Mouse (Mus musculus) midbrain, embryonic 12.5 days (tissue): ENCODE measurements around the gene Cox6a1. TPM values are rescaled to one million over a fixed set of nuclear protein-coding genes. Genes with fewer than 3 reads are reported as not detected.
A peak's percentile ranks its signal among the peaks of the same experiment; 100 is the strongest.
"Not testable (repeated sequence)": the region's sequence is repeated elsewhere in the genome, so short reads cannot be mapped to it uniquely, and the experiment has no call there.

Source experiments
- ATAC-seq: fragments of 200-750 bp; cut with Nextera tagmentation; 2 replicates; pipeline ENCODE4 v1.8.0; 2017; ENCODE audit warnings: low read depth, moderate TSS enrichment, moderate library complexity; ENCODE audit not compliant: low FRiP score
- H3K27ac ChIP-seq: fragments of 300-500 bp; sonication (generic); replicated peaks from 2 replicates; pipeline ENCODE4 v1.5.1; 2016; ENCODE audit warnings: mild to moderate bottlenecking
- H3K27me3 ChIP-seq: fragments of 300-500 bp; sonication (generic); 2 replicates; pipeline ENCODE4 v1.6.1; 2016; ENCODE audit warnings: mild to moderate bottlenecking
- H3K36me3 ChIP-seq: fragments of 300-500 bp; sonication (generic); 2 replicates; pipeline ENCODE4 v1.6.1; 2016
- H3K4me1 ChIP-seq: fragments of 300-500 bp; sonication (generic); 2 replicates; pipeline ENCODE4 v1.6.1; 2016
- H3K4me2 ChIP-seq: fragments of 300-500 bp; sonication (generic); replicated peaks from 2 replicates; pipeline ENCODE4 v1.6.1; 2016; ENCODE audit warnings: mild to moderate bottlenecking, moderate library complexity
- H3K4me3 ChIP-seq: fragments of 300-500 bp; sonication (generic); 2 replicates; pipeline ENCODE4 v1.5.1; 2016; ENCODE audit warnings: mild to moderate bottlenecking
- H3K9ac ChIP-seq: fragments of 300-500 bp; sonication (generic); replicated peaks from 2 replicates; pipeline ENCODE4 v1.6.1; 2016; ENCODE audit warnings: mild to moderate bottlenecking, moderate library complexity
- H3K9me3 ChIP-seq: fragments of 300-500 bp; sonication (generic); 2 replicates; pipeline ENCODE4 v1.6.1; 2016; ENCODE audit warnings: mild to moderate bottlenecking
- WGBS: fragments of 180-500 bp; shearing (Covaris S2); methylation state at CpG from one replicate; pipeline ENCODE4 v1.1.7; 2016; 5-methylcytosine and 5-hydroxymethylcytosine counted together
- polyA plus RNA-seq: library from polyadenylated mRNA; unstranded; fragments of >200 nt; fragmentation: Nextera tagmentation; extraction: Ambion mirVana; gene quantifications from 2 replicates; pipeline ENCODE4 v1.2.1, GENCODE M21; 2016

The Cox6a1 gene
- polyA plus RNA-seq, 1 experiment from 2014 or later, result 768 TPM

DNA sequence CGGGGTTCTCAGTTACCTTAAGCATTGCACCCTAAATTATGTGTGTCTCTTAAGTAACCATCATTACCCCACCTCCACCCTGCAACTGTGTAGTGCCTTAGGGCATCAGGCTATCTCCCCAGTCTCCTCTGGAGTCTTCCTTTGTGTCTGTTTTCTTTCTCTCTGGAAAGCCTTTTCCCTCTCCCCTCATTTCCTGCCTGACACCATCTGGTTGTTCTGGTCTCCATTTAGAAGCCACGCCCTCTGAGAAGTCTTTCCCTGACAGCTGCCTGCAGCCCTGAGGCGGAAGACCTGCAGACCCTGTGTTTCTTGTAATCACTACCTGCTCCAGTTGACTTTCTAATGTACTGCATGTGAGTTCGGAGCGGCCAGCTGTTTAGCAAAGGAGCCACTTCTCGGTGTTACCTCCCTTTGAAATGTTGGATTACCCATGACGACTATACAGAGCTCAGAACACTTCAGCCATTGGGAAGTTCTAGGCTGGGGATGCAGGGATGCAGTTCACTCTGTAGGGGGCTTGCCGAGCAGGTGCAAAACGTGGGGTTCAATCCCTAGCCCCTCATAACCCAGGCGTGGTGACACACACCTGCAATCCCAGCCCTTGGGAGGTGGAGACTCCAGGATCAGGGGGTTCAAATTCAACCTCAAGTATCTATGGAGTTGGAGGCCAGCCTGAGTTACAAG lies 31.0 kb downstream of the Cox6a1 start:
- peak; percentile 49 for ATAC-seq
- peak overlapping the region; percentile 80 for H3K27ac ChIP-seq
- no peaks in the 10 kb centered on the region for H3K36me3 ChIP-seq
- 5% methylated on average over 10 of the region's 10 CpGs for WGBS
- peak overlapping the region; percentile 9 for H3K4me2 ChIP-seq
- H3K4me1 ChIP-seq, result peaks cover 35% of the 10 kb centered on the region
- 0 out of 2 replicates have a peak overlapping the region, but pooled peaks have one; percentile 28 for H3K9ac ChIP-seq
- H3K4me3 ChIP-seq, result no peak overlapping the region
- H3K27me3 ChIP-seq, result no peaks in the 10 kb centered on the region
- H3K9me3 ChIP-seq, result no peaks in the 10 kb centered on the region

DNA sequence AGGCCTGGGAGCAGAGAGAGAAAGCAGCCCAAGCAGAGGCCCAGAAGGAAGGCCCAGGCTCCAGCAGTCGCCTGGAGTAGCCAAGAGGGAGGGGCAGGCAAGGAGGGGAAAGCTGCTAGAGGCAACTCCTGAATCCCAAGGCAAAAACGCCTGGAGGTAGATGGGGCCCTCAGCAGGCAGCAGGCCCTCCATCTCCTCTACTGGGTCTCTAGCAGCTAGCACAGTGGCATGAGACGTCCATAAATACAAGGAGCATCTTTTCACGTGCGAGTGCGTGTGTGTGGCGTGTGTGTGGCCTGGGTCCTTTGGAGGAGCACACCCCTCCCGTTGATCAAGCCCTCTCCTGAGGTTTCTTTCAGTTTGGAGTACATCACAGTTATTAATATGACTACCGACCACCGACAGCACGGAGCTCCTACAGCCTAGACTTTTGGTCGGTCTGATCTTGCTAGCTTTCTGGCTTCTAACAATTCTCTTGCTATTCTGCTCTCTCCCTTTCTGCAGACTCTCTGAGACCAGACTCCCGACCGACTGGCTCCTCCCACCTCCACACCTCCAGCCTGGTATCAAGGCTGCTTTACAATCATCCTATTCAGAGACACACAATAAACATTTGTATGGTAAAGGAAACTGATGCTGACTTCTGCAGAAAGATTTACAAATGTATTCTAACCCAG lies 31.7 kb downstream of the Cox6a1 start:
- Histone ChIP-seq H3K27ac (peak overlapping the region; percentile 80), H3K36me3 (no peaks in the 10 kb centered on the region), H3K4me2 (peak overlapping the region; percentile 9), H3K27me3 (no peaks in the 10 kb centered on the region), H3K9ac (peak overlapping the region; percentile 28; the same call in 1 of the 2 replicates), H3K4me3 (no peak overlapping the region), H3K4me1 (peaks cover 35% of the 10 kb centered on the region), H3K9me3 (no peaks in the 10 kb centered on the region)
- 8% methylated on average over 14 of the region's 14 CpGs for WGBS
- no peak for ATAC-seq

DNA sequence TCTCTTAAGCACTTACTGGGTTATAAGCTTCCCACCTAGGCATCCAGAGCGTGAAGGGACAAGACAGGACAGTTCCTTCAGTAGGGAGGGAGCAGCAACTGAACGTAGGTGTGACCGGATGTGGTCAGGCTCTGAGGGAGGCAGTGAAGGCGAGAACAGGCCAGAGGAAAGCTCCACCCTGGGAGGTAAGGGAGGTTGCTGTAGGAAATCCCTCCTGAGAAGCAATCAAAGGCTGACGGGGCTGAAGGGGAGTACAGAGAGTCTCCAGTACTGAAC lies 35.2 kb downstream of the Cox6a1 start:
- H3K36me3 ChIP-seq, result no peaks in the 10 kb centered on the region
- no peaks in the 10 kb centered on the region for H3K9me3 ChIP-seq
- ATAC-seq, result no peak
- peaks cover 22% of the 10 kb centered on the region for H3K4me1 ChIP-seq
- no peak overlapping the region for H3K27ac ChIP-seq
- no peak overlapping the region for H3K4me2 ChIP-seq
- no peaks in the 10 kb centered on the region for H3K27me3 ChIP-seq
- no peak overlapping the region for H3K9ac ChIP-seq
- no peak overlapping the region for H3K4me3 ChIP-seq
- WGBS, result 50% methylated on average over 5 of the region's 5 CpGs

- Histone ChIP-seq H3K9ac (no peak overlapping the region), H3K4me2 (no peak overlapping the region), H3K4me1 (peaks cover 17% of the 10 kb centered on the region), H3K9me3 (no peaks in the 10 kb centered on the region), H3K27ac (no peak overlapping the region), H3K27me3 (no peaks in the 10 kb centered on the region), H3K36me3 (no peaks in the 10 kb centered on the region), H3K4me3 (no peak overlapping the region)
- ATAC-seq, result no peak
- 84% methylated on average over 10 of the region's 10 CpGs for WGBS
Measured at GRCm38 (mm10) chr5:115312816-115313667, 35.7 kb downstream of the Cox6a1 start.

GRCm38 (mm10) chr5:115312354-115312753 lies 36.4 kb downstream of the Cox6a1 start:
- Histone ChIP-seq H3K27me3 (no peaks in the 10 kb centered on the region), H3K36me3 (no peaks in the 10 kb centered on the region), H3K4me1 (peaks cover 10% of the 10 kb centered on the region), H3K9ac (no peak overlapping the region), H3K4me3 (no peak overlapping the region), H3K9me3 (no peaks in the 10 kb centered on the region), H3K27ac (no peak overlapping the region), H3K4me2 (no peak overlapping the region)
- ATAC-seq, result no peak
- 82% methylated on average over 4 of the region's 4 CpGs for WGBS

- not testable (repeated sequence) for H3K4me3 ChIP-seq, H3K9ac ChIP-seq, ATAC-seq, H3K9me3 ChIP-seq, H3K27ac ChIP-seq, H3K4me2 ChIP-seq
- H3K4me1 ChIP-seq, result peaks cover 24% of the 10 kb centered on the region
- H3K27me3 ChIP-seq, result peaks cover 12% of the 10 kb centered on the region
- 75% methylated on average over 7 of the region's 7 CpGs for WGBS
- H3K36me3 ChIP-seq, result peaks cover 16% of the 10 kb centered on the region
Measured at GRCm38 (mm10) chr5:115302190-115302589, 46.6 kb downstream of the Cox6a1 start.

- Histone ChIP-seq H3K4me1 (peaks cover 24% of the 10 kb centered on the region), H3K27me3 (peaks cover 12% of the 10 kb centered on the region), H3K4me2 (peak overlapping the region; percentile 76), H3K36me3 (peaks cover 21% of the 10 kb centered on the region), H3K27ac (peak overlapping the region; percentile 52; the same call in 1 of the 2 replicates), H3K9ac (peak overlapping the region; percentile 50; the same call in 1 of the 2 replicates), H3K9me3 (no peaks in the 10 kb centered on the region), H3K4me3 (peak overlapping the region; percentile 91)
- ATAC-seq, result no peak
- WGBS, result 29% methylated on average over 13 of the region's 13 CpGs
Measured at GRCm38 (mm10) chr5:115301615-115302014, 47.2 kb downstream of the Cox6a1 start.

- Histone ChIP-seq H3K27me3 (peaks cover 12% of the 10 kb centered on the region), H3K9me3 (no peaks in the 10 kb centered on the region), H3K4me3 (peak within 1 kb of the TSS; percentile 91), H3K4me1 (peaks cover 24% of the 10 kb centered on the region), H3K9ac (peak within 1 kb of the TSS; percentile 90), H3K36me3 (peaks cover 27% of the 10 kb centered on the region), H3K27ac (peak within 1 kb of the TSS; percentile 94), H3K4me2 (peak within 1 kb of the TSS; percentile 76)
- WGBS, result under 1% methylated on average over 63 of the region's 66 CpGs
- peak; percentile 98 for ATAC-seq
Measured at GRCm38 (mm10) chr5:115300792-115301614, 47.8 kb downstream of the Cox6a1 start, which contains the start of gene Dynll1. TSS of gene Dynll1 (minus strand) at chr5:115300999.

- Histone ChIP-seq H3K9ac (peak overlapping the region; percentile 90), H3K9me3 (no peaks in the 10 kb centered on the region), H3K4me2 (peak overlapping the region; percentile 76), H3K27me3 (peaks cover 12% of the 10 kb centered on the region), H3K27ac (peak overlapping the region; percentile 94), H3K4me1 (peaks cover 24% of the 10 kb centered on the region), H3K36me3 (peaks cover 35% of the 10 kb centered on the region), H3K4me3 (peak overlapping the region; percentile 91)
- WGBS, result under 1% methylated on average over 46 of the region's 46 CpGs
- peak; percentile 34 for ATAC-seq
Measured at GRCm38 (mm10) chr5:115300035-115300744, 48.6 kb downstream of the Cox6a1 start.

DNA sequence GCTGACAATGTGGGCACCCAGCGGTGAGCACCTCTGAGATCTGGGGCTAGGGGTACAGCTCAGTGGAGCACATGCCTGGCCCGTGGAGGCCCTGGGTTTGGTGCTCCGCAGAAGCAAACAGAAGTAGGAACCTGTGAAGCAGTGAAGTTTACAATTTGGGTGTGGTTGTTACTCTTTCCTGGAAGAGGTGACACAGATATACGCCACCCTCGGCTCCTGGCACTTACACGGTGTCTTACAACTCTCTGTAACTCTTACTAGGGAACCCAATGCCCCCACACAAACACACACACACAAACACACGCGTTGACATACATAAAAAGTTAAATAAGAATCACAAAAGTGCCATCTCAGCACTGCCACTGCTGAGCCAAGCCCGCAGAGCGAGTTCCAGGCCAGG lies 52.4 kb downstream of the Cox6a1 start:
- Histone ChIP-seq H3K36me3 (peaks cover 64% of the 10 kb centered on the region), H3K27me3 (no peaks in the 10 kb centered on the region), H3K9ac (no peak overlapping the region), H3K9me3 (no peaks in the 10 kb centered on the region), H3K27ac (no peak overlapping the region), H3K4me3 (no peak overlapping the region), H3K4me1 (peaks cover 20% of the 10 kb centered on the region), H3K4me2 (no peak overlapping the region)
- ATAC-seq, result no peak
- 86% methylated on average over 10 of the region's 10 CpGs for WGBS
